Mouse (Mus musculus) CH12.LX (cell line): Measurements from ENCODE around the gene Gdf15. TPM values are rescaled to one million over a fixed set of nuclear protein-coding genes. Genes with fewer than 3 reads are reported as not detected.

Source experiments
- DNase-seq: peaks from one replicate; pipeline ENCODE4 v3.0.0-alpha.2; 2013; ENCODE audit errors: extremely low read depth
- H3K27ac ChIP-seq: 2 replicates; pipeline ENCODE4 v1.5.1; 2012; ENCODE audit warnings: low read depth, mild to moderate bottlenecking, control low read depth, moderate library complexity; ENCODE audit not compliant: insufficient read depth
- H3K27me3 ChIP-seq: replicated peaks from 2 replicates; pipeline ENCODE3; 2012; ENCODE audit warnings: inconsistent platforms
- H3K36me3 ChIP-seq, 2 experiments: replicated peaks in 1 of 2; 2 replicates each; pipeline versions ENCODE3 to v1.6.1; 2012; ENCODE audit warnings: inconsistent platforms in 1 of 2, low read length in 1 of 2, mild to moderate bottlenecking in 1 of 2, mixed read lengths in 1 of 2, moderate library complexity in 1 of 2; ENCODE audit not compliant: control insufficient read depth in 1 of 2, insufficient read depth in 1 of 2
- H3K4me1 ChIP-seq, 2 experiments: 2 replicates each; pipeline ENCODE4 v1.6.1; 2012; ENCODE audit warnings: inconsistent platforms in 1 of 2, moderate library complexity in 1 of 2; ENCODE audit not compliant: insufficient read depth in 2 of 2, control insufficient read depth in 1 of 2
- H3K4me2 ChIP-seq: 2 replicates; pipeline ENCODE4 v1.6.1; 2012; ENCODE audit warnings: low read depth, mild to moderate bottlenecking, control low read depth; ENCODE audit not compliant: poor library complexity, insufficient read depth, severe bottlenecking
- H3K4me3 ChIP-seq, 3 experiments: fragments of 150-350 bp in 1 of 3; sonication (generic) in 1 of 3; replicated peaks in 1 of 3; 2 replicates each; pipeline versions ENCODE3 to v1.5.1; 2011 to 2012; ENCODE audit warnings: low read depth in 2 of 3, low read length in 2 of 3, mild to moderate bottlenecking in 2 of 3, moderate library complexity in 2 of 3, control low read depth in 1 of 3, improper control_type of control experiment in 1 of 3, inconsistent platforms in 1 of 3, mixed read lengths in 1 of 3; ENCODE audit not compliant: poor library complexity in 1 of 3
- H3K79me2 ChIP-seq: replicated peaks from 2 replicates; pipeline ENCODE4 v1.6.1; 2012; ENCODE audit warnings: mild to moderate bottlenecking, moderate library complexity; ENCODE audit not compliant: control insufficient read depth, poor library complexity, insufficient read depth, severe bottlenecking; ENCODE audit errors: extremely low read depth
- H3K9ac ChIP-seq: 2 replicates; pipeline ENCODE4 v1.6.1; 2012; ENCODE audit warnings: low read depth, mild to moderate bottlenecking, control low read depth, moderate library complexity; ENCODE audit not compliant: insufficient read depth
- H3K9me3 ChIP-seq: replicated peaks from 2 replicates; pipeline ENCODE3; 2012; ENCODE audit warnings: low read length, inconsistent platforms, mixed read lengths
- BHLHE40 ChIP-seq: IDR thresholded peaks from 2 replicates; pipeline ENCODE4 v1.6.1; 2011; ENCODE audit warnings: mild to moderate bottlenecking, low read depth, low read length, improper control_type of control experiment
- ELF1 ChIP-seq: IDR thresholded peaks from 2 replicates; pipeline ENCODE4 v1.6.1; 2014; ENCODE audit warnings: low read depth, mild to moderate bottlenecking, inconsistent platforms, low read length, improper control_type of control experiment
- EP300 ChIP-seq: IDR thresholded peaks from 2 replicates; pipeline ENCODE4 v1.6.1; 2011; ENCODE audit warnings: low read length, improper control_type of control experiment
- GABPA ChIP-seq: IDR thresholded peaks from 2 replicates; pipeline ENCODE4 v1.6.1; 2012; ENCODE audit warnings: low read depth, low read length, improper control_type of control experiment, inconsistent platforms; ENCODE audit not compliant: insufficient replicate concordance
- IRF4 ChIP-seq: IDR thresholded peaks from 2 replicates; pipeline ENCODE4 v1.6.1; 2014; ENCODE audit warnings: low read depth, mild to moderate bottlenecking, inconsistent platforms, low read length, improper control_type of control experiment
- JUND ChIP-seq: conservative IDR thresholded peaks from 2 replicates; pipeline ENCODE4 v1.6.1; 2011; ENCODE audit warnings: low read depth, low read length, improper control_type of control experiment
- MAFK ChIP-seq: IDR thresholded peaks from 2 replicates; pipeline ENCODE4 v1.6.1; 2011; ENCODE audit warnings: low read length, improper control_type of control experiment; ENCODE audit not compliant: insufficient replicate concordance
- MAX ChIP-seq: IDR thresholded peaks from 2 replicates; pipeline ENCODE4 v1.6.1; 2011; ENCODE audit warnings: low read length, improper control_type of control experiment
- MAZ ChIP-seq: IDR thresholded peaks from 2 replicates; pipeline ENCODE4 v1.6.1; 2012; ENCODE audit warnings: low read depth, mild to moderate bottlenecking, inconsistent platforms, low read length, improper control_type of control experiment, moderate library complexity
- MEF2A ChIP-seq: IDR thresholded peaks from 2 replicates; pipeline ENCODE4 v1.6.1; 2014; ENCODE audit warnings: low read depth, mild to moderate bottlenecking, inconsistent platforms, low read length, improper control_type of control experiment, borderline replicate concordance
- MXI1 ChIP-seq: IDR thresholded peaks from 2 replicates; pipeline ENCODE4 v1.6.1; 2011; ENCODE audit warnings: mild to moderate bottlenecking, low read depth, low read length, improper control_type of control experiment
- MYC ChIP-seq: IDR thresholded peaks from 2 replicates; pipeline ENCODE4 v1.6.1; 2011; ENCODE audit warnings: low read depth, mild to moderate bottlenecking, improper control_type of control experiment, low read length
- NELFE ChIP-seq: IDR thresholded peaks from 2 replicates; pipeline ENCODE4 v1.6.1; 2011; ENCODE audit warnings: low read depth, low read length, improper control_type of control experiment
- NRF1 ChIP-seq: IDR thresholded peaks from 2 replicates; pipeline ENCODE4 v1.6.1; 2014; ENCODE audit warnings: low read depth, mild to moderate bottlenecking, inconsistent platforms, low read length, improper control_type of control experiment, moderate library complexity
- POLR2A ChIP-seq: IDR thresholded peaks from 2 replicates; pipeline ENCODE4 v1.6.1; 2011; ENCODE audit warnings: low read depth, mild to moderate bottlenecking, improper control_type of control experiment, low read length
- POLR2AphosphoS2 ChIP-seq: IDR thresholded peaks from 2 replicates; pipeline ENCODE4 v1.6.1; 2011; ENCODE audit warnings: low read depth, low read length, improper control_type of control experiment
- SIN3A ChIP-seq: IDR thresholded peaks from 2 replicates; pipeline ENCODE4 v1.6.1; 2012; ENCODE audit warnings: low read length, improper control_type of control experiment, inconsistent platforms
- TCF12 ChIP-seq: IDR thresholded peaks from 2 replicates; pipeline ENCODE4 v1.6.1; 2014; ENCODE audit warnings: low read depth, mild to moderate bottlenecking, inconsistent platforms, low read length, improper control_type of control experiment
- ZKSCAN1 ChIP-seq: IDR thresholded peaks from 2 replicates; pipeline ENCODE4 v1.6.1; 2012; ENCODE audit warnings: low read depth, inconsistent platforms, low read length, improper control_type of control experiment, borderline replicate concordance
- ZMIZ1 ChIP-seq: IDR thresholded peaks from 2 replicates; pipeline ENCODE4 v1.6.1; 2012; ENCODE audit warnings: low read depth, mild to moderate bottlenecking, inconsistent platforms, low read length, improper control_type of control experiment
- ZNF384 ChIP-seq: IDR thresholded peaks from 2 replicates; pipeline ENCODE4 v1.6.1; 2012; ENCODE audit warnings: low read depth, low read length, improper control_type of control experiment, inconsistent platforms
- dilution Hi-C: fragments of 300-500 bp; cut with MboI; formaldehyde crosslinking; loops from 2 replicates; pipeline ENCODE4 v1.14.3; 2020; ENCODE audit warnings: low sequenced_read_pairs; ENCODE audit not compliant: extremely low pct_unique_long_range_greater_than_20kb, extremely low pct_ligation_motif_present
- in situ Hi-C: fragments of 300-500 bp; cut with MboI; formaldehyde crosslinking; loops from 3 replicates; pipeline ENCODE4 v1.14.3; 2019; ENCODE audit warnings: low sequenced_read_pairs, low pct_ligation_motif_present, low pct_unique_long_range_greater_than_20kb, mixed read lengths
- polyA plus RNA-seq: library from polyadenylated mRNA; unstranded; fragments of >175 nt; gene quantifications from 2 replicates; pipeline ENCODE4 v1.2.1, GENCODE M21; 2012; ENCODE audit warnings: low read depth; ENCODE audit not compliant: insufficient read length
- total RNA-seq, 2 experiments: library from RNA; depleted of rRNA; stranded (reverse); fragments of 300-350 nt in 1 of 2; fragments of >200 nt in 1 of 2; gene quantifications; 2 replicates each; pipeline ENCODE4 v1.2.3; 2012 to 2014

Gdf15 gene
- total and polyA plus RNA-seq, 3 experiments = 0.16 to 0.21 TPM; not detected in 1

DNA sequence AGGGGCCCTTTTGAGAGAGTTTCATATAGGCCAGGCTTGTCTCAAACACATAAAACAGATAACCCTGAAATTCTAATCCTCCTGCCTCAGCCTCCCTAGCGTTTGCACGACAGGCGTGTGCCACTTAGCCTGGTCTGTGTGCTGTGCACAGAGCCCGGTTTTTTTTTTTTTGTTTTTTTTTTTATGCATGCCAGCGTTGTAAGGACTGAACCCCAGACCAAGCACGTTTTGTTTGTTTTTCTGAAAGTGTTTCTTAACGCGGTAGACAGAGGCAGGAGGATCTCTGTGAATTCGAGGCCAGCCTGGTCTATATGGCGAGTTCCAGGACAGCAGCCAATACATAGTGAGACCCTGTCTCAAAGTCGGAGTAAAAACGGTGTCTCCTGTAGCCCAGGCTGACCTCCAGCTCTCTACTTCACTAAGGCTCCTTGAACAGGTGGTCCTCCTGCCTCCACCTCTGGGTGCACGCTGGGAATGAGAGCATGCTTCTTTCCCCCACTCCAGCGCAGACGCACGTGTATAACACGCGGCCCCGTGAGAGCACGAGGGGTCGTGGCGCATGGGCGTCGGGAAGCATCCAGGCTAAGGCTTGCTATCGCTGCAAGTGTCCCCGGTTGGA is 23.4 kb downstream of the Gdf15 start, which contains the start of gene Ssbp4:
Ssbp4 (minus strand) TSS at position 124 of the 619 bp plus-strand sequence.
- peak within 1 kb of the TSS; percentile 77 to 94 (median 79) for H3K4me3 ChIP-seq
- 0 out of 2 replicates have a peak, but pooled peaks have one; percentile 49 for TF ChIP-seq POLR2AphosphoS2
- peak; percentile 9; the same call in 1 of the 2 replicates for TF ChIP-seq IRF4
- TF ChIP-seq MAFK = no peak
- no peak for TF ChIP-seq ZMIZ1
- TF ChIP-seq MYC = peak; percentile 60
- TF ChIP-seq MAX = peak; percentile 94
- TF ChIP-seq ZNF384 = peak; percentile 81
- peak; percentile 10; the same call in 1 of the 2 replicates for TF ChIP-seq SIN3A
- no peak for TF ChIP-seq NRF1
- peak; percentile 39 for TF ChIP-seq MXI1
- peak; percentile 73 for TF ChIP-seq BHLHE40
- in situ Hi-C loops (loop anchor here (10.0 kb wide), 1 partner anchor 64 kb away; no protein-coding TSS in a partner anchor), dilution Hi-C loops (no loop called here)
- H3K27me3 ChIP-seq = no peaks in the 10 kb centered on the region
- no peaks in the 10 kb centered on the region for H3K9me3 ChIP-seq
- peak within 1 kb of the TSS; percentile 84 for H3K4me2 ChIP-seq
- peaks cover 3 to 24% of the 10 kb centered on the region in 2 experiments for H3K36me3 ChIP-seq
- H3K79me2 ChIP-seq = peaks cover 9% of the 10 kb centered on the region; the same call in 1 of the 2 replicates
- peaks cover 22 to 56% of the 10 kb centered on the region in 2 experiments for H3K4me1 ChIP-seq
- no peak for DNase-seq
- peak within 1 kb of the TSS; percentile 81 for H3K9ac ChIP-seq
- peak within 1 kb of the TSS; percentile 76 for H3K27ac ChIP-seq

DNA sequence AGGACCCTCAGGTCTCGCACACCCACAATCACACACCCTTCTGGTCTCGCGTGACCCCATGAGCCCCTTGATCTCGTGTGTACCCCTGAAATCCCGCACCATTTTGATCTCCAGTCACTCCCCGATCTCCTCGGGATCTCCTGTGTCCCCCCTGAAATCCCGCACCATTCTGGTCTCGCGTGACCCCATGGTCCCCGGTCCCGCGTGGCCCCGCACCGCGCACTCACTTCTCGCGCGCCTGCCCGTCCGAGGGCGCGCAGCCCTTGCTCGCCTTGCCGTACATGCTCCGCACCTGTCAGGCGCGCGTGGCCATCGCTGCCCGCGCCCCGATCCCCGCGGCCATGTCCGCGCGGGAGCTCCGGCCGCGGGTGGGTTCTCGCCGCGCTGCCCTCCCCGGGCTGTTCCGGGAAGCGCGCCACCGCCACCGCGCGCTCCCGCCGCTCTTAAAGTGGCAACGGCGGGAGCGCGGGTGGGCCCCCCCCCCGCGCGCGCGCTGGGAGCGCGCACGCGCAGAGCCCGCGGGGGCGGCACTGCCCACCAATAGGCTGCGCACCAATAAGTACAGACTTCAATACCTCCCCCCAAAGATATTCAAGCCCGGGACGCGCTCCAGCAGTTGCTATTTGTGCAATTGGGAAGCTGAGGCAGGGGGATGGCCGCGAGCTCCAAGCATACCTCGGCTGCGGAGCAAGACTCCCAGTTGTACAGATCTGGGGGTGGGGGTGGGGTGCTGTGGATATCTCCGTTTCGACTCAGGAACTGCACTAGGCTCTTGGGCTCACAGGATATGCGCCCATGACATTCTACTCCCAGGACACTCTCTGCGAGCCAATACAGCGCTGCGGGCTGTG is 24.1 kb downstream of the Gdf15 start:
- DNase-seq = peak; percentile 62
- Histone ChIP-seq H3K4me3 (peak overlapping the region; percentile 77 to 94 (median 79)), H3K4me1 (peaks cover 22 to 49% of the 10 kb centered on the region in 2 experiments), H3K4me2 (peak overlapping the region; percentile 84), H3K27me3 (no peaks in the 10 kb centered on the region), H3K79me2 (peaks cover 9% of the 10 kb centered on the region; the same call in 1 of the 2 replicates), H3K9ac (peak overlapping the region; percentile 81), H3K36me3 (peaks cover 3 to 26% of the 10 kb centered on the region in 2 experiments), H3K9me3 (no peaks in the 10 kb centered on the region), H3K27ac (peak overlapping the region; percentile 29; the same call in 1 of the 2 replicates)
- in situ Hi-C loops = loop anchor here (10.0 kb wide), 1 partner anchor 63 kb away; no protein-coding TSS in a partner anchor
- no peak for TF ChIP-seq JUND
- peak; percentile 60 for TF ChIP-seq TCF12
- peak; percentile 56; the same call in 1 of the 2 replicates for TF ChIP-seq POLR2A
- TF ChIP-seq SIN3A = peak; percentile 62
- TF ChIP-seq GABPA = no peak
- TF ChIP-seq ZKSCAN1 = no peak
- no peak for TF ChIP-seq ZNF384
- no peak for TF ChIP-seq EP300
- TF ChIP-seq ELF1 = peak; percentile 78
- peak; percentile 62; the same call in 1 of the 2 replicates for TF ChIP-seq MAZ
- TF ChIP-seq MYC = peak; percentile 30; the same call in 1 of the 2 replicates
- peak; percentile 83 for TF ChIP-seq NRF1
- TF ChIP-seq MXI1 = 0 out of 2 replicates have a peak, but pooled peaks have one; percentile 48
- TF ChIP-seq MAX = peak; percentile 59
- TF ChIP-seq IRF4 = 0 out of 2 replicates have a peak, but pooled peaks have one; percentile 5
- TF ChIP-seq MEF2A = 0 out of 2 replicates have a peak, but pooled peaks have one; percentile 11
- peak; percentile 62 for TF ChIP-seq NELFE
- dilution Hi-C loops = no loop called here
